Mouse (Mus musculus) C2C12 (cell line): Measurements from ENCODE around the gene Sez6. TPM values are rescaled to one million over a fixed set of nuclear protein-coding genes. Genes with fewer than 3 reads are reported as not detected.

Experiments used
- H3K27me3 ChIP-seq: one replicate; pipeline ENCODE4 v1.6.1; 2011; ENCODE audit not compliant: control insufficient read depth, insufficient read depth, insufficient read length
- H3K36me3 ChIP-seq: one replicate; pipeline ENCODE4 v1.6.1; 2011; ENCODE audit not compliant: control insufficient read depth, insufficient read depth
- H3K4me3 ChIP-seq: one replicate; pipeline ENCODE4 v1.5.1; 2011; ENCODE audit warnings: mild to moderate bottlenecking, control low read depth; ENCODE audit not compliant: poor library complexity, insufficient read depth, severe bottlenecking
- H3K79me2 ChIP-seq: one replicate; pipeline ENCODE4 v1.6.1; 2011; ENCODE audit not compliant: control insufficient read depth, insufficient read depth
- H3K79me3 ChIP-seq: one replicate; pipeline ENCODE4 v1.6.1; 2011; ENCODE audit warnings: low read depth, control low read depth
- H3ac ChIP-seq: one replicate; pipeline ENCODE3; 2011; ENCODE audit warnings: low read depth; ENCODE audit not compliant: control insufficient read depth, insufficient read length
- CEBPB ChIP-seq: IDR thresholded peaks from one replicate; pipeline ENCODE4 v1.6.1; 2011; ENCODE audit warnings: low read depth, mild to moderate bottlenecking, control low read depth, moderate library complexity
- CTCF ChIP-seq: IDR thresholded peaks from one replicate; pipeline ENCODE4 v1.5.1; 2011; ENCODE audit not compliant: control insufficient read depth, insufficient read depth, insufficient read length
- FOSL1 ChIP-seq: IDR thresholded peaks from one replicate; pipeline ENCODE4 v1.8.0; 2011; ENCODE audit warnings: mild to moderate bottlenecking, low read length; ENCODE audit not compliant: poor library complexity, insufficient read depth, severe bottlenecking
- MAX ChIP-seq: IDR thresholded peaks from one replicate; pipeline ENCODE4 v1.6.1; 2011; ENCODE audit warnings: mild to moderate bottlenecking, control low read depth
- MYOD1 ChIP-seq: IDR thresholded peaks from one replicate; pipeline ENCODE4 v1.6.1; 2011; ENCODE audit warnings: low read depth; ENCODE audit not compliant: control insufficient read depth, insufficient read length
- MYOG ChIP-seq: IDR thresholded peaks from one replicate; pipeline ENCODE4 v1.6.1; 2011; ENCODE audit not compliant: control insufficient read depth, insufficient read length; ENCODE audit errors: extremely low read depth
- USF1 ChIP-seq: IDR thresholded peaks from one replicate; pipeline ENCODE4 v1.6.1; 2011; ENCODE audit warnings: low read depth, mild to moderate bottlenecking, control low read depth, moderate library complexity
- polyA plus RNA-seq: library from polyadenylated mRNA; unstranded; fragments of >200 nt; fragmentation: generic; extraction: Trizol; gene quantifications from one replicate; pipeline ENCODE4 v1.2.1, GENCODE M21; 2012; ENCODE audit warnings: missing spikeins

Gene Sez6
- polyA plus RNA-seq, 1 experiment: not detected

DNA sequence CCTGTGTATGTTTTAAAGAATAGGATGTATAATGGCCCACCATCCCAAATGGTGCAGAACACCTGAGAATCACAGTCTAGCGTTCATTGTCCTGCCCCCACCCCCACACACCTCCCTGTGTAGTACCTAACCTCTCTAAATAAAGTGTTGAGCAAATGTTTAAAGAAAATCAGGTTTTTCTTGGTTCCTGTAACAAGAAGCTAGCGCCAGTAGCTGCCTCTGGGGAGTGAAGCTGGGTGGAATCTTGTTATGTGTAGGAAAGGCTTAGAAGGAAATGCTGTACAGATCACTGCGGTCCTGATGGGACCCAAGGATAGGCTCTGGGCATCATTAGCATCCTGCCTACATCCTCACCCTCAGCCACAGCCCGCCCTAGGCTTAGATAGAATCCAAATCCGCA, 29.2 kb upstream of the Sez6 start:
- H3K27me3 ChIP-seq: peaks cover 82% of the 10 kb centered on the region
- no peaks in the 10 kb centered on the region for H3K79me2 ChIP-seq
- TF ChIP-seq CTCF (no peak), USF1 (no peak), MYOG (no peak), FOSL1 (no peak), MAX (no peak), CEBPB (no peak), MYOD1 (no peak)

DNA sequence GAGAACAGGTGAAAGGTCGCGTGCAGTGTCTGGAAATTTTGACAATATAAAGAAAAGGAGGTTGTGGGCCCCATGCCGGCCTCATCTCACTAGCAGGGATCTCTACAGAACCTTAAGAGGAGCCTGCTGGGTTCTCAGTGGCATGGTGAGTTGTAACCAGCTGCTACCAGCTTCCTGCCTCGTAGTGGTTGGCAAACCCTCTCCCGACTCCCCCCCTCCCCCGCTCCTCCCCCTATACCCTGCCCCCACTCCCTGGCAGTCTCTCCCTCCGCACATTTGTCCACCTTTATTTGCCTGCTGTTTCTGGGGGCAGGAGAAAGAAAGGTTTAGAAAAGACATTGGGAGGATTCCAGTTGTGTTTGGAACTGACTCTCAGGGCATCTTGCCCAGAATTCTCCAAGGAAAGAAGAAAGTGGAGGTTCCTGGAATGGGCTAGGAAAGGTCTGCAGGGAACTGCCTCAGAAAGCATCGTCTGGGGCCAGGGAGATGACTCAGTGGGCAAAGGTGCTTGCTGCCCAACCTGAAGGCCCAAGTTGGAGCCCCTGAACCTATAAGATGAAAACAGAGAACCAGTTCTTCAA, 28.7 kb upstream of the Sez6 start:
- H3K4me3 ChIP-seq: no peak overlapping the region
- H3K36me3 ChIP-seq: no peaks in the 10 kb centered on the region
- H3ac ChIP-seq: no peak overlapping the region
- no peaks in the 10 kb centered on the region for H3K79me2 ChIP-seq
- peaks cover 80% of the 10 kb centered on the region for H3K27me3 ChIP-seq
- TF ChIP-seq MYOG (no peak), MAX (no peak), FOSL1 (no peak), MYOD1 (no peak), USF1 (no peak), CTCF (no peak), CEBPB (no peak)
- H3K79me3 ChIP-seq: no peaks in the 10 kb centered on the region

More for the DNA sequence above, 29.2 kb upstream of the Sez6 start:
- H3ac ChIP-seq: no peak overlapping the region
- H3K79me3 ChIP-seq: no peaks in the 10 kb centered on the region
- no peaks in the 10 kb centered on the region for H3K36me3 ChIP-seq
- no peak overlapping the region for H3K4me3 ChIP-seq

DNA sequence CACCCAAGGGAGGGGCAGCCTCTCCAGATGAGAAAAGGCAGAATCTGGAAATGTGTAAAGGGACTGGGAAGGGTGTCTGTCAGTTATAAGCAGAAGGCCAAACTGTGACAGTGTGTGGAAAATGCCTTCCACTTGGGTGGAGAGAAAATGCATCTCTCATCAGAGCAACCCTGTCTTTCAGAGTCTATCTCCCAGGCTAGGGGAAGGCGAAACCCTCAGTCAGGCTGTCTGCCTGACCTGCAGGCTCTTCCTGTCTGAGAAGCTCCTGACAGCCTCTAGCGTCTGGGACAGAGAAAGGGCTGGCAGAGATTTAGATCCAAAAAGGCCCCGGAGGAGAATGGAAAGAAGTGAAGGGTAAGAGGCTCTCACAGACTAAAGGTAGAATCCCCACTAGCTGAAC, 26.8 kb upstream of the Sez6 start:
- TF ChIP-seq MYOD1 (no peak), MYOG (no peak), CEBPB (no peak), USF1 (no peak), MAX (no peak), FOSL1 (no peak), CTCF (no peak)
- peaks cover 78% of the 10 kb centered on the region for H3K27me3 ChIP-seq

DNA sequence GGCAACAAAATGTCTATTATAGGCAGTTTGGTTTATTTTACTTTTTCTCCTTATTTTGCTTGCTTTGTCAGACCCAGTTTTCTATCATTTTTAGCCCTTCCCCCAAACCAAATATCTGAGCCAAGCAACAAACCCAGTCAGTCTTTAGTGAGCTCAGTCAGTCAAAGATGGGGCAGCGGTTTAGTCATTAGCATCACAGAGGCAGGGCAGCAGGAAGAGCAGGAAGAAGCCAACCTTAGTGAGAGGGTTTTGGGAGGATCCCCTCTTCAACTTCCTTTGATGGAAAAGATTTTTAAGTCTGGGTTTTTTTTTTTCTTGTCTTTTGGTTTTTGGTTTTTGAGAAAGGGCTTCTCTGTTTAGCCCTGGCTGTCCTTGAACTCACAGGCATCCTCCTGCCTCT, 25.9 kb upstream of the Sez6 start:
- Histone ChIP-seq H3ac (no peak overlapping the region), H3K4me3 (no peak overlapping the region), H3K36me3 (no peaks in the 10 kb centered on the region), H3K79me3 (no peaks in the 10 kb centered on the region), H3K27me3 (peaks cover 70% of the 10 kb centered on the region), H3K79me2 (no peaks in the 10 kb centered on the region)
- TF ChIP-seq FOSL1 (no peak), CTCF (no peak), MAX (no peak), MYOG (no peak), MYOD1 (no peak), USF1 (no peak), CEBPB (no peak)

More for the DNA sequence above, 26.8 kb upstream of the Sez6 start:
- no peak overlapping the region for H3K4me3 ChIP-seq
- no peaks in the 10 kb centered on the region for H3K36me3 ChIP-seq
- H3ac ChIP-seq: no peak overlapping the region
- H3K79me3 ChIP-seq: no peaks in the 10 kb centered on the region
- no peaks in the 10 kb centered on the region for H3K79me2 ChIP-seq

DNA sequence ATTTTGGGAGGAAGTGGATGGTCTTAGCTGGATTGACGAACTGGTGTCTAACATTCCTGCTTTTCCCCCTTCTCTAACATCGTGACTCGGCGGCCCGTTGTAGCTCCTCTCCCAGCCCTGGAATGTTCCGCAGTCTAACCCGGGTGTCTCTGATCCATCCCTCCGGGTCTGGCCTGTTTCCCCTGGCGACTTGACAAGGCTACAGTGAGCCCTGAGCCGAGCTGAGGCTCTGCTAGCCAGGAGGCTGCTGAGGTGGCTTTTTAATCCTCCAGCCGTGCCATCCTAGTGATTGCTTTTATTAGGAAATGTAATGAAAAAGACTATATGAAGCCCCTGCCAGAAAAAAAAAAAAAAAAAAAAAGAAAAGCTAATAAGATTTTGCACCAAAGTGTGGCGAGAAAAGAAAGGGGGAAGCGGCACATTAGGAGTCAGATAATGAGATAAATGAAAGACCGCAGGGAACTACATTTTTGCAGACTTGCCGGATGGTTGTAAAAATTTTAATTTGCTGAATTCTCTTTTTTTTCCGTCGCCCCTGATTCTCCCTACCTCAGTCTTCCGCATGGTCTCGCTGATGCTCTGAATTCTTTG, 24.4 kb upstream of the Sez6 start:
- Histone ChIP-seq H3K27me3 (peaks cover 63% of the 10 kb centered on the region), H3K36me3 (no peaks in the 10 kb centered on the region), H3K79me2 (no peaks in the 10 kb centered on the region), H3K79me3 (no peaks in the 10 kb centered on the region), H3ac (no peak overlapping the region), H3K4me3 (no peak overlapping the region)
- TF ChIP-seq CEBPB (no peak), MYOG (no peak), MYOD1 (no peak), FOSL1 (no peak), MAX (no peak)

DNA sequence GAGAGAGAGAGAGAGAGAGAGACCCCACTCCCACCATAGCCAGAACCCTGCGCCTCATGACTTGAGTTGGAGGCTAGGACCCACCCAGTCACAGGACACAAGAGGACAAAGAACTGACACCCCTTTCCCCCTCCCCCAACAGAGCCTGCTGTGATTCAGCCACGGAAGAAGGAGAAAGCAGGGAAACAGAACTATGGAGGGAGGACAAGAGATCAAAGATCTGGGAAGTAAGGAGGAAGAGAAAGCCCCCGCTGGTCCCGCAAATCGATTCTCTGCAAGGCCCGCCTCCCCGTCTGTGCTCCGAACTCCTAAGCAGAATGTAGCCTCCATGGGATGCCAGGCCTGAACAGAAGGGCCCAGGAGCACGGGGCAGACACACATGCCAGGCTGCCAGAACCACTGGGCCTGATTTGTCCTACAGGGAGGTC, 23.8 kb upstream of the Sez6 start:
- Histone ChIP-seq H3K79me2 (no peaks in the 10 kb centered on the region), H3ac (no peak overlapping the region), H3K27me3 (peaks cover 60% of the 10 kb centered on the region), H3K79me3 (no peaks in the 10 kb centered on the region), H3K36me3 (no peaks in the 10 kb centered on the region), H3K4me3 (no peak overlapping the region)
- no peak for TF ChIP-seq MAX
- TF ChIP-seq USF1: no peak
- TF ChIP-seq CEBPB: no peak
- no peak for TF ChIP-seq FOSL1
- TF ChIP-seq MYOD1: no peak
- no peak for TF ChIP-seq MYOG
- TF ChIP-seq CTCF: no peak
